Mouse (Mus musculus) heart, adult 2 months (tissue): ENCODE data around the gene Gm17606.

Experiments used
- CTCF ChIP-seq: fragments of 200-600 bp; IDR thresholded peaks from 2 replicates; pipeline ENCODE4 v1.8.1; 2022; ENCODE audit warnings: antibody characterized with exemption, mild to moderate bottlenecking, moderate library complexity
- POLR2A ChIP-seq: fragments of 200-500 bp; IDR thresholded peaks from 2 replicates; pipeline ENCODE4 v1.6.1; 2011; ENCODE audit warnings: mild to moderate bottlenecking, low read depth, low read length, control low read depth; ENCODE audit not compliant: insufficient read depth

DNA sequence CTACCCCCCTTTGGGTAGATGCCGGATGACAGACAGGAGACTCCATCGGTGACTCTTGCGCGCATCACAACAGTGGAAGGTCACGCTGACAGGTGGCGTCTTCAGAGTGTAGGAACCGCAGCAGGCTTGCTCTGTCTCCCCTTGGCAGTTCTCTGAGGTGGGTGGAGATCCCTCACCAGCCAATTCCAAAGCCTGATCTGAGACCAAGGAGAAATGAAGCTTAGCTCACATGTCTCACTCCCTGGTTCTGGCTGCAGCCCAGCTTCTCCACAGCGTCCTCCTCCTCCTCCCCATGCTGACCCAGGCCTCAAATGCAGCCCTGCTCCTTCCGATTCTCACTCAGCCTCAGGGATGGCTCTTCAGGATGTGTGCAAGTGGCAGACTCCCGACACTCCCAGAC is 15.8 kb upstream of the Gm17606 start:
- TF ChIP-seq CTCF: no peak
- no peak for TF ChIP-seq POLR2A
